Mouse (Mus musculus) lung, postnatal 0 days (tissue): ENCODE data around the gene Lfng. TPM values are rescaled to one million over a fixed set of nuclear protein-coding genes. Genes with fewer than 3 reads are reported as not detected.

ENCODE experiments used
- ATAC-seq: fragments of 200-750 bp; cut with Nextera tagmentation; 2 replicates; pipeline ENCODE4 v1.8.0; 2017; ENCODE audit warnings: moderate library complexity
- DNase-seq: peaks from one replicate; pipeline ENCODE4 v3.0.0-alpha.2; 2016; ENCODE audit warnings: low spot score
- H3K27ac ChIP-seq: fragments of 300-500 bp; sonication (generic); 2 replicates; pipeline ENCODE4 v1.5.1; 2014; ENCODE audit warnings: antibody characterized with exemption, mild to moderate bottlenecking, low read length, mixed read lengths
- H3K27me3 ChIP-seq: fragments of 300-500 bp; sonication (generic); replicated peaks from 2 replicates; pipeline ENCODE4 v1.6.1; 2014; ENCODE audit warnings: low read length, mixed read lengths; ENCODE audit not compliant: insufficient read depth
- H3K36me3 ChIP-seq: fragments of 300-500 bp; sonication (generic); 2 replicates; pipeline ENCODE4 v1.6.1; 2014; ENCODE audit warnings: low read length, mixed read lengths; ENCODE audit not compliant: insufficient read depth
- H3K4me1 ChIP-seq: fragments of 300-500 bp; sonication (generic); 2 replicates; pipeline ENCODE4 v1.6.1; 2014; ENCODE audit warnings: antibody characterized with exemption, low read depth, low read length, mixed read lengths; ENCODE audit not compliant: insufficient read depth
- H3K4me2 ChIP-seq: fragments of 300-500 bp; sonication (generic); replicated peaks from 2 replicates; pipeline ENCODE4 v1.6.1; 2014; ENCODE audit warnings: low read depth, mild to moderate bottlenecking, low read length, moderate library complexity, mixed read lengths
- H3K4me3 ChIP-seq: fragments of 300-500 bp; sonication (generic); 2 replicates; pipeline ENCODE4 v1.5.1; 2014; ENCODE audit warnings: low read depth, low read length
- H3K9ac ChIP-seq: fragments of 300-500 bp; sonication (generic); replicated peaks from 2 replicates; pipeline ENCODE4 v1.6.1; 2014; ENCODE audit warnings: low read depth, mild to moderate bottlenecking
- H3K9me3 ChIP-seq: fragments of 300-500 bp; sonication (generic); 2 replicates; pipeline ENCODE4 v1.6.1; 2016; ENCODE audit warnings: low read length, mixed read lengths
- CTCF ChIP-seq: IDR thresholded peaks from 2 replicates; pipeline ENCODE4 v1.5.1; 2016; ENCODE audit warnings: antibody characterized with exemption, mild to moderate bottlenecking
- EP300 ChIP-seq: IDR thresholded peaks from 2 replicates; pipeline ENCODE4 v1.6.1; 2016; ENCODE audit warnings: antibody characterized with exemption, mild to moderate bottlenecking, control low read depth
- WGBS: fragments of 180-500 bp; shearing (Covaris S2); extraction: QIAGEN DNeasy Blood & Tissue Kit; methylation state at CpG from one replicate; pipeline ENCODE4 v1.1.7; 2014; 5-methylcytosine and 5-hydroxymethylcytosine counted together
- polyA plus RNA-seq: library from polyadenylated mRNA; unstranded; fragments of >200 nt; fragmentation: Nextera tagmentation; extraction: Ambion mirVana; gene quantifications from 2 replicates; pipeline ENCODE4 v1.2.1, GENCODE M21; 2015

Lfng gene
- polyA plus RNA-seq, 1 experiment from 2014 or later, result 23.1 TPM

- Histone ChIP-seq H3K27me3 (no peaks in the 10 kb centered on the region), H3K36me3 (no peaks in the 10 kb centered on the region), H3K4me2 (no peak overlapping the region), H3K27ac (no peak overlapping the region), H3K9ac (no peak overlapping the region), H3K4me3 (no peak overlapping the region), H3K4me1 (peaks cover 3% of the 10 kb centered on the region; the same call in 1 of the 2 replicates), H3K9me3 (no peaks in the 10 kb centered on the region)
- TF ChIP-seq EP300, result no peak
- no peak for TF ChIP-seq CTCF
- ATAC-seq (peak; percentile 25; the same call in 1 of the 2 replicates), DNase-seq (peak; percentile 23)
- 25% methylated on average over 10 of the region's 11 CpGs for WGBS
Measured at GRCm38 (mm10) chr5:140567321-140567720, 39.8 kb upstream of the Lfng start.

- peaks cover 3% of the 10 kb centered on the region; the same call in 1 of the 2 replicates for H3K4me1 ChIP-seq
- WGBS, result 87% methylated on average over 5 of the region's 5 CpGs
- no peak for ATAC-seq
- H3K9me3 ChIP-seq, result no peaks in the 10 kb centered on the region
- H3K27ac ChIP-seq, result no peak overlapping the region
- DNase-seq, result no peak
- no peaks in the 10 kb centered on the region for H3K36me3 ChIP-seq
- H3K9ac ChIP-seq, result no peak overlapping the region
- no peak overlapping the region for H3K4me2 ChIP-seq
- no peaks in the 10 kb centered on the region for H3K27me3 ChIP-seq
- TF ChIP-seq EP300 (no peak), CTCF (no peak)
- H3K4me3 ChIP-seq, result no peak overlapping the region
Measured at GRCm38 (mm10) chr5:140567751-140568150, 39.4 kb upstream of the Lfng start.

GRCm38 (mm10) chr5:140568321-140568970 lies 38.7 kb upstream of the Lfng start:
- peaks cover 3% of the 10 kb centered on the region; the same call in 1 of the 2 replicates for H3K4me1 ChIP-seq
- 43% methylated on average over 10 of the region's 10 CpGs for WGBS
- H3K27ac ChIP-seq, result no peak overlapping the region
- H3K4me2 ChIP-seq, result no peak overlapping the region
- peak; percentile 38; the same call in 1 of the 2 replicates for ATAC-seq
- no peak overlapping the region for H3K9ac ChIP-seq
- peak; percentile 71 for DNase-seq
- no peak overlapping the region for H3K4me3 ChIP-seq
- TF ChIP-seq EP300, result no peak
- TF ChIP-seq CTCF, result peak; percentile 94
- H3K27me3 ChIP-seq, result no peaks in the 10 kb centered on the region
- no peaks in the 10 kb centered on the region for H3K36me3 ChIP-seq
- H3K9me3 ChIP-seq, result no peaks in the 10 kb centered on the region

- TF ChIP-seq CTCF (no peak), EP300 (no peak)
- peaks cover 3% of the 10 kb centered on the region; the same call in 1 of the 2 replicates for H3K4me1 ChIP-seq
- H3K4me2 ChIP-seq, result no peak overlapping the region
- H3K9ac ChIP-seq, result no peak overlapping the region
- ATAC-seq (no peak), DNase-seq (no peak)
- H3K36me3 ChIP-seq, result no peaks in the 10 kb centered on the region
- 82% methylated on average over 16 of the region's 16 CpGs for WGBS
- no peak overlapping the region for H3K27ac ChIP-seq
- H3K4me3 ChIP-seq, result no peak overlapping the region
- H3K27me3 ChIP-seq, result no peaks in the 10 kb centered on the region
- no peaks in the 10 kb centered on the region for H3K9me3 ChIP-seq
Measured at GRCm38 (mm10) chr5:140569032-140569595, 38.0 kb upstream of the Lfng start.

- 83% methylated on average over 13 of the region's 13 CpGs for WGBS
- H3K4me3 ChIP-seq, result no peak overlapping the region
- ATAC-seq, result no peak
Measured at GRCm38 (mm10) chr5:140570223-140570870, 36.8 kb upstream of the Lfng start.

GRCm38 (mm10) chr5:140571201-140571600 lies 35.9 kb upstream of the Lfng start:
- no peaks in the 10 kb centered on the region for H3K9me3 ChIP-seq
- 75% methylated on average over 4 of the region's 4 CpGs for WGBS
- no peak overlapping the region for H3K27ac ChIP-seq
- H3K4me3 ChIP-seq, result no peak overlapping the region
- H3K9ac ChIP-seq, result no peak overlapping the region
- ATAC-seq, result no peak
- TF ChIP-seq CTCF (no peak), EP300 (no peak)
- no peak for DNase-seq
- H3K27me3 ChIP-seq, result no peaks in the 10 kb centered on the region
- H3K4me1 ChIP-seq, result peaks cover 3% of the 10 kb centered on the region; the same call in 1 of the 2 replicates
- no peak overlapping the region for H3K4me2 ChIP-seq
- H3K36me3 ChIP-seq, result no peaks in the 10 kb centered on the region

More at GRCm38 (mm10) chr5:140570223-140570870, 36.8 kb upstream of the Lfng start:
- Histone ChIP-seq H3K4me2 (no peak overlapping the region), H3K27me3 (no peaks in the 10 kb centered on the region), H3K36me3 (no peaks in the 10 kb centered on the region), H3K27ac (no peak overlapping the region), H3K9ac (no peak overlapping the region), H3K4me1 (peaks cover 3% of the 10 kb centered on the region; the same call in 1 of the 2 replicates), H3K9me3 (no peaks in the 10 kb centered on the region)
- no peak for DNase-seq
- TF ChIP-seq EP300 (no peak), CTCF (0 out of 2 replicates have a peak, but pooled peaks have one; percentile 5)
